In genomic region chr5:30944344-30944743, GRCm38 (mm10) we compare ENCODE assay signal across 15 mouse cellular contexts. TPM values are rescaled to one million over a fixed set of nuclear protein-coding genes. Genes with fewer than 3 reads are reported as not detected.
DNase-seq lines count a peak whose midpoint lies in the region; ATAC-seq and TF ChIP-seq lines count a peak whose summit lies in the region.
"Had no signal": no experiment of that assay in that cellular context is flagged by ENCODE, and none has a peak within 500 bp of the region (broad histone marks: within the 10 kb centered on the region; RNA-seq: fewer than 3 reads in every experiment).

No protein-coding gene starts in this region.

- TF ChIP-seq CTCF in layer of hippocampus, adult 2 months (conservative IDR thresholded peaks at IDR 0.05), result no peak

- H3K9me3 ChIP-seq in forebrain, embryonic 16.5 days (ENCODE audit: control insufficient read depth, low read length), result no peaks in the 10 kb centered on the region
- no peaks in the 10 kb centered on the region for H3K9me3 ChIP-seq in forebrain, embryonic 13.5 days (replicated peaks)
- H3K9me3 ChIP-seq in intestine, embryonic 15.5 days, result no peaks in the 10 kb centered on the region
- H3K9me3 ChIP-seq: embryonic facial prominence, embryonic 12.5 days had no signal

- no peak overlapping the region for H3K27ac ChIP-seq in forebrain, embryonic 16.5 days (ENCODE audit: low read length)
- no peak overlapping the region for H3K27ac ChIP-seq in forebrain, embryonic 13.5 days
- no peak overlapping the region for H3K27ac ChIP-seq in layer of hippocampus, adult 2 months
- no peak overlapping the region for H3K27ac ChIP-seq in intestine, embryonic 15.5 days
- H3K27ac ChIP-seq: embryonic facial prominence, embryonic 12.5 days had no signal

- TF ChIP-seq POLR2A in myocyte (IDR thresholded peaks at IDR 0.05; ENCODE audit: insufficient read length, low read depth), result no peak

- no peaks in the 10 kb centered on the region for H3K79me2 ChIP-seq in myocyte (ENCODE audit: control insufficient read depth, insufficient read depth)

- H3ac ChIP-seq in myocyte (ENCODE audit: control insufficient read depth, insufficient read length), result no peak overlapping the region

- 84% methylated on average over 6 of the region's 6 CpGs for WGBS in forebrain, embryonic 16.5 days
- 85% methylated on average over 6 of the region's 6 CpGs for WGBS in forebrain, embryonic 13.5 days
- 88% methylated on average over 6 of the region's 6 CpGs for WGBS in intestine, embryonic 15.5 days

- H3K4me2 ChIP-seq in forebrain, embryonic 16.5 days (ENCODE audit: low read length), result 0 out of 2 replicates have a peak overlapping the region, but pooled peaks have one; percentile 70
- H3K4me2 ChIP-seq in forebrain, embryonic 13.5 days, result no peak overlapping the region
- peak overlapping the region; percentile 90; the same call in 1 of the 2 replicates for H3K4me2 ChIP-seq in intestine, embryonic 15.5 days (replicated peaks)
- peak overlapping the region; percentile 66 for H3K4me2 ChIP-seq in myocyte (ENCODE audit: low read depth)

- peaks cover 6% of the 10 kb centered on the region; the same call in 1 of the 2 replicates for H3K4me1 ChIP-seq in forebrain, embryonic 16.5 days (replicated peaks; ENCODE audit: control insufficient read depth, insufficient read depth, low read length)
- peaks cover 10% of the 10 kb centered on the region for H3K4me1 ChIP-seq in forebrain, embryonic 13.5 days
- peaks cover 13% of the 10 kb centered on the region for H3K4me1 ChIP-seq in intestine, embryonic 15.5 days (replicated peaks)

- ATAC-seq in forebrain, embryonic 16.5 days, result no peak
- no peak for ATAC-seq in forebrain, embryonic 13.5 days
- no peak for ATAC-seq in intestine, embryonic 15.5 days
- ATAC-seq: activated CD4-positive, CD25-positive, alpha-beta regulatory T cell, adult 4 months had no signal

- no peak overlapping the region for H3K4me3 ChIP-seq in forebrain, embryonic 16.5 days (replicated peaks; ENCODE audit: low read length)
- no peak overlapping the region; the same call in 1 of the 2 replicates for H3K4me3 ChIP-seq in forebrain, embryonic 13.5 days
- H3K4me3 ChIP-seq in layer of hippocampus, adult 2 months, result peak overlapping the region; percentile 63
- 0 out of 2 replicates have a peak overlapping the region, but pooled peaks have one; percentile 48 for H3K4me3 ChIP-seq in intestine, embryonic 15.5 days (replicated peaks)
- H3K4me3 ChIP-seq in myocyte, result peak overlapping the region; percentile 17

- H3K27me3 ChIP-seq in forebrain, embryonic 16.5 days (replicated peaks; ENCODE audit: control insufficient read depth, insufficient read depth, low read length), result no peaks in the 10 kb centered on the region
- no peaks in the 10 kb centered on the region; the same call in none of the 2 replicates for H3K27me3 ChIP-seq in forebrain, embryonic 13.5 days
- H3K27me3 ChIP-seq in intestine, embryonic 15.5 days (replicated peaks), result no peaks in the 10 kb centered on the region
- no peaks in the 10 kb centered on the region for H3K27me3 ChIP-seq in myocyte (ENCODE audit: control insufficient read depth, insufficient read depth, insufficient read length)

- H3K36me3 ChIP-seq in forebrain, embryonic 16.5 days (ENCODE audit: control insufficient read depth, insufficient read depth), result no peaks in the 10 kb centered on the region
- H3K36me3 ChIP-seq in forebrain, embryonic 13.5 days (ENCODE audit: poor library complexity, severe bottlenecking), result no peaks in the 10 kb centered on the region
- no peaks in the 10 kb centered on the region for H3K36me3 ChIP-seq in intestine, embryonic 15.5 days
- H3K36me3 ChIP-seq in myocyte (ENCODE audit: control insufficient read depth, insufficient read depth), result no peaks in the 10 kb centered on the region
- H3K36me3 ChIP-seq: embryonic facial prominence, embryonic 12.5 days had no signal

- H3K9ac ChIP-seq in forebrain, embryonic 16.5 days (replicated peaks; ENCODE audit: low read depth, low read length), result no peak overlapping the region
- no peak overlapping the region for H3K9ac ChIP-seq in forebrain, embryonic 13.5 days
- H3K9ac ChIP-seq in intestine, embryonic 15.5 days, result no peak overlapping the region

- DNase-seq in layer of hippocampus, adult 2 months (ENCODE audit: low spot score in 2 of 2), result no peak
- no peak for DNase-seq in layer of hippocampus, postnatal 25 days (ENCODE audit: extremely low spot score in 1 of 2, low spot score in 1 of 2)
- no peak for DNase-seq in lung, postnatal 25 days (ENCODE audit: low spot score)
- DNase-seq in cerebellum, adult 9-11 months, result no peak
- DNase-seq: cerebellum, adult 8-10 months; heart, postnatal 14 days; lung, embryonic 14.5 days had no signal

TF ChIP-seq in myocyte, 11 proteins besides CTCF, POLR2A, EP300 and RAD21:
- no peak for TF ChIP-seq MYOD1 (IDR thresholded peaks at IDR 0.05; ENCODE audit: control insufficient read depth in 1 of 3, insufficient read length in 2 of 3, low read depth in 2 of 3)
- no peak for TF ChIP-seq CEBPB (IDR thresholded peaks at IDR 0.05; ENCODE audit: insufficient read depth, poor library complexity, severe bottlenecking)
- no peak for TF ChIP-seq USF1 (IDR thresholded peaks at IDR 0.05; ENCODE audit: low read depth)
- TF ChIP-seq REST (IDR thresholded peaks at IDR 0.05; ENCODE audit: insufficient read depth, insufficient read length), result no peak
- TF ChIP-seq E2F4 (IDR thresholded peaks at IDR 0.05; ENCODE audit: insufficient read depth), result no peak
- TF ChIP-seq POLR2AphosphoS2 (IDR thresholded peaks at IDR 0.05; ENCODE audit: insufficient read length, low read depth), result no peak
- TF ChIP-seq MYOG (IDR thresholded peaks at IDR 0.05; ENCODE audit: control insufficient read depth in 1 of 3, insufficient read depth in 1 of 3, insufficient read length in 2 of 3, low read depth in 2 of 3), result no peak
- TF ChIP-seq TCF3 (IDR thresholded peaks at IDR 0.05; ENCODE audit: insufficient read length, low read depth), result no peak
- no peak for TF ChIP-seq MAX (IDR thresholded peaks at IDR 0.05; ENCODE audit: low read depth)
- TF ChIP-seq TCF12 (IDR thresholded peaks at IDR 0.05; ENCODE audit: insufficient read depth, poor library complexity, severe bottlenecking), result no peak
- TF ChIP-seq SRF (IDR thresholded peaks at IDR 0.05; ENCODE audit: control insufficient read depth, insufficient read length, low read depth), result no peak
TF ChIP-seq in myocyte: peak in this region for 0.

RNA-seq across cellular contexts. Expression of gene Cgref1, which starts 1.0 kb away (rescaled TPM):
- polyA plus RNA-seq in forebrain, embryonic 16.5 days (2015; fragmentation: Nextera tagmentation; extraction: Ambion mirVana), result 15.8 and 29.0 TPM in 2 replicates
- 9.2 and 10.1 TPM in 2 replicates for polyA plus RNA-seq in forebrain, embryonic 13.5 days (2015; fragmentation: Nextera tagmentation; extraction: Ambion mirVana)
- total RNA-seq in layer of hippocampus, adult 2 months (2021), result 10 to 100 TPM; 15.5 to 16.7 TPM
- 10 to 100 TPM; 14.5 to 16.7 TPM for total RNA-seq in layer of hippocampus, postnatal 25 days (2021)
- 36.1 and 42.8 TPM in 2 replicates for polyA plus RNA-seq in intestine, embryonic 15.5 days (2015; fragmentation: Nextera tagmentation; extraction: Ambion mirVana)
- 26.2 TPM for polyA plus RNA-seq in myocyte (2012; fragmentation: generic; extraction: Trizol)
- total RNA-seq: MEL had no signal

RNA-seq across cellular contexts. Expression of gene Preb, which starts 15.8 kb away (rescaled TPM):
- 135 and 140 TPM in 2 replicates for polyA plus RNA-seq in forebrain, embryonic 16.5 days (2015; fragmentation: Nextera tagmentation; extraction: Ambion mirVana)
- polyA plus RNA-seq in forebrain, embryonic 13.5 days (2015; fragmentation: Nextera tagmentation; extraction: Ambion mirVana), result 126 and 132 TPM in 2 replicates
- total RNA-seq in layer of hippocampus, adult 2 months (2021), result 100 to 1,000 TPM; 132 to 145 TPM
- 100 to 1,000 TPM; 126 to 131 TPM for total RNA-seq in layer of hippocampus, postnatal 25 days (2021)
- polyA plus RNA-seq in intestine, embryonic 15.5 days (2015; fragmentation: Nextera tagmentation; extraction: Ambion mirVana), result 166 and 192 TPM in 2 replicates
- 158 TPM for polyA plus RNA-seq in myocyte (2012; fragmentation: generic; extraction: Trizol)

RNA-seq across cellular contexts. Expression of gene Khk, which starts 23.1 kb away (rescaled TPM):
- polyA plus RNA-seq in forebrain, embryonic 16.5 days (2015; fragmentation: Nextera tagmentation; extraction: Ambion mirVana), result 6.3 and 7.7 TPM in 2 replicates
- 3.3 and 7.6 TPM in 2 replicates for polyA plus RNA-seq in forebrain, embryonic 13.5 days (2015; fragmentation: Nextera tagmentation; extraction: Ambion mirVana)
- 10 to 100 TPM; 17.0 to 17.7 TPM for total RNA-seq in layer of hippocampus, adult 2 months (2021)
- total RNA-seq in layer of hippocampus, postnatal 25 days (2021), result 10 to 100 TPM; 12.3 to 15.5 TPM
- 23.3 and 26.9 TPM in 2 replicates for polyA plus RNA-seq in intestine, embryonic 15.5 days (2015; fragmentation: Nextera tagmentation; extraction: Ambion mirVana)
- polyA plus RNA-seq in myocyte (2012; fragmentation: generic; extraction: Trizol), result 16.6 TPM

RNA-seq across cellular contexts. Expression of gene Tcf23, which starts 24.1 kb away (rescaled TPM):
- polyA plus RNA-seq in forebrain, embryonic 16.5 days (2015; fragmentation: Nextera tagmentation; extraction: Ambion mirVana), result not detected in 2 replicates
- polyA plus RNA-seq in forebrain, embryonic 13.5 days (2015; fragmentation: Nextera tagmentation; extraction: Ambion mirVana), result not detected in 2 replicates
- under 1 TPM; 0.10 to 0.20 TPM for total RNA-seq in layer of hippocampus, adult 2 months (2021)
- under 1 TPM; 0.09 to 0.12 TPM for total RNA-seq in layer of hippocampus, postnatal 25 days (2021)
- polyA plus RNA-seq in intestine, embryonic 15.5 days (2015; fragmentation: Nextera tagmentation; extraction: Ambion mirVana), result 2.2 and 2.3 TPM in 2 replicates
- polyA plus RNA-seq in myocyte (2012; fragmentation: generic; extraction: Trizol), result 0.62 TPM
- total RNA-seq: granulocyte monocyte progenitor cell, adult 5-6 weeks had no signal
- polyA plus RNA-seq: activated CD4-positive, CD25-positive, alpha-beta regulatory T cell, adult 4 months; embryonic facial prominence, embryonic 12.5 days had no signal

RNA-seq across cellular contexts. Expression of gene Emilin1, which starts 31.1 kb away (rescaled TPM):
- 13.5 and 20.5 TPM in 2 replicates for polyA plus RNA-seq in forebrain, embryonic 16.5 days (2015; fragmentation: Nextera tagmentation; extraction: Ambion mirVana)
- 10.3 and 15.7 TPM in 2 replicates for polyA plus RNA-seq in forebrain, embryonic 13.5 days (2015; fragmentation: Nextera tagmentation; extraction: Ambion mirVana)
- 1 to 10 TPM; 2.0 TPM for total RNA-seq in layer of hippocampus, adult 2 months (2021)
- 1 to 10 TPM; 2.5 to 3.4 TPM for total RNA-seq in layer of hippocampus, postnatal 25 days (2021)
- 183 and 190 TPM in 2 replicates for polyA plus RNA-seq in intestine, embryonic 15.5 days (2015; fragmentation: Nextera tagmentation; extraction: Ambion mirVana)
- 25.8 TPM for polyA plus RNA-seq in myocyte (2012; fragmentation: generic; extraction: Trizol)

Comparison
In these comparisons a context has a peak if more than half of its experiments do, and no peak if none do; other contexts are left out.
1. H3K4me3 ChIP-seq: peak in layer of hippocampus, adult 2 months (single experiment), intestine, embryonic 15.5 days (single experiment) and myocyte (single experiment); none in forebrain, embryonic 16.5 days (single experiment) and forebrain, embryonic 13.5 days (single experiment).